Mouse (Mus musculus): ENCODE measurements around the gene Pyurf.

GRCm38 (mm10) chr6:57639531-57639930 lies 52.3 kb downstream of the Pyurf start:
- no peak for TF ChIP-seq CHD2 (IDR thresholded peaks at IDR 0.05; ENCODE audit: low read depth, low read length)
- no peak for TF ChIP-seq MAFK (IDR thresholded peaks at IDR 0.05; ENCODE audit: insufficient read depth, low read depth, low read length)
- no peak for TF ChIP-seq ZC3H11A (IDR thresholded peaks at IDR 0.05; ENCODE audit: borderline replicate concordance, low read depth, low read length)
- no peak for TF ChIP-seq ZNF384 (IDR thresholded peaks at IDR 0.05; ENCODE audit: low read depth, low read length)
- TF ChIP-seq HCFC1 (IDR thresholded peaks at IDR 0.05; ENCODE audit: borderline replicate concordance, insufficient read depth, low read length), result no peak

Measured in ES-E14 (cell line).